Mouse (Mus musculus) T-helper 17 cell (primary cell): ENCODE results near the gene Prss45.
"Not testable (repeated sequence)": the region's sequence is repeated elsewhere in the genome, so short reads cannot be mapped to it uniquely, and the experiment has no call there.

Source experiments
- in situ Hi-C, 2 experiments: fragments of 300-600 bp; cut with MboI, MseI; formaldehyde crosslinking; loops; 1 replicate in 1 of 2; 2 replicates in 1 of 2; pipeline ENCODE4 v1.15.1; 2025; ENCODE audit warnings: high pct_unique_total_duplicates in 2 of 2

Gene Prss45

GRCm38 (mm10) chr9:110834411-110834810 is at the start of gene Prss45:
Gene Prss45, plus strand, starts transcription at chr9:110834588.
- in situ Hi-C loops: no loop called here

GRCm38 (mm10) chr9:110788169-110788568 is 46.2 kb upstream of the Prss45 start:
- in situ Hi-C loops: no loop called here

GRCm38 (mm10) chr9:110790462-110790861 is 43.9 kb upstream of the Prss45 start:
- in situ Hi-C loops: no loop called here

- in situ Hi-C loops: no loop called here
Measured at GRCm38 (mm10) chr9:110797013-110797412, 37.4 kb upstream of the Prss45 start.

GRCm38 (mm10) chr9:110797866-110798265 is 36.5 kb upstream of the Prss45 start, which contains the start of gene Prss42:
Gene Prss42, plus strand, starts transcription at chr9:110798166.
- in situ Hi-C loops: no loop called here

- in situ Hi-C loops: no loop called here
Measured at GRCm38 (mm10) chr9:110800834-110801479, 33.4 kb upstream of the Prss45 start.

GRCm38 (mm10) chr9:110803294-110803693 is 31.1 kb upstream of the Prss45 start:
- in situ Hi-C loops: no loop called here

- in situ Hi-C loops: no loop called here
Measured at GRCm38 (mm10) chr9:110810051-110810450, 24.3 kb upstream of the Prss45 start.

- in situ Hi-C loops: no loop called here
Measured at GRCm38 (mm10) chr9:110813789-110814188, 20.6 kb upstream of the Prss45 start, which contains the start of gene Prss44. Gene Prss44, plus strand, starts transcription at chr9:110813994.

GRCm38 (mm10) chr9:110820546-110820945 is 13.8 kb upstream of the Prss45 start:
- in situ Hi-C loops: not testable (repeated sequence)

GRCm38 (mm10) chr9:110821436-110821835 is 13.0 kb upstream of the Prss45 start:
- in situ Hi-C loops: no loop called here

- in situ Hi-C loops: no loop called here
Measured at GRCm38 (mm10) chr9:110825426-110825825, 9.0 kb upstream of the Prss45 start.

GRCm38 (mm10) chr9:110825832-110826231 is 8.6 kb upstream of the Prss45 start:
- in situ Hi-C loops: no loop called here

GRCm38 (mm10) chr9:110826390-110826789 is 8.0 kb upstream of the Prss45 start, which contains the start of gene Prss43:
Gene Prss43, plus strand, starts transcription at chr9:110826690.
- in situ Hi-C loops: no loop called here

- in situ Hi-C loops: no loop called here
Measured at GRCm38 (mm10) chr9:110833021-110833420, 1.4 kb upstream of the Prss45 start.

GRCm38 (mm10) chr9:110834961-110835360 is 573 bp downstream of the Prss45 start:
- in situ Hi-C loops: no loop called here

- in situ Hi-C loops: no loop called here
Measured at GRCm38 (mm10) chr9:110836112-110836511, 1.7 kb downstream of the Prss45 start.

- in situ Hi-C loops: no loop called here
Measured at GRCm38 (mm10) chr9:110840905-110841304, 6.5 kb downstream of the Prss45 start.

- in situ Hi-C loops: no loop called here
Measured at GRCm38 (mm10) chr9:110841438-110841837, 7.0 kb downstream of the Prss45 start.

- in situ Hi-C loops: no loop called here
Measured at GRCm38 (mm10) chr9:110844206-110844605, 9.8 kb downstream of the Prss45 start, which contains the start of gene Prss46. Gene Prss46, plus strand, starts transcription at chr9:110844506.

- in situ Hi-C loops: no loop called here
Measured at GRCm38 (mm10) chr9:110849162-110849561, 14.8 kb downstream of the Prss45 start.

- in situ Hi-C loops: no loop called here
Measured at GRCm38 (mm10) chr9:110855903-110856302, 21.5 kb downstream of the Prss45 start.

- in situ Hi-C loops: no loop called here
Measured at GRCm38 (mm10) chr9:110856920-110857319, 22.5 kb downstream of the Prss45 start.
